Mouse (Mus musculus) forebrain, embryonic 13.5 days (tissue): ENCODE data around the gene Bmx. TPM values are rescaled to one million over a fixed set of nuclear protein-coding genes. Genes with fewer than 3 reads are reported as not detected.
A peak's percentile ranks its signal among the peaks of the same experiment; 100 is the strongest.

ENCODE experiments used
- ATAC-seq: fragments of 200-750 bp; cut with Nextera tagmentation; 2 replicates; pipeline ENCODE4 v1.8.0; 2017
- H3K27ac ChIP-seq: fragments of 300-500 bp; sonication (generic); 2 replicates; pipeline ENCODE4 v1.5.1; 2015; ENCODE audit warnings: inconsistent platforms, mild to moderate bottlenecking, moderate library complexity
- H3K27me3 ChIP-seq: fragments of 300-500 bp; sonication (generic); 2 replicates; pipeline ENCODE4 v1.6.1; 2015; ENCODE audit warnings: mild to moderate bottlenecking, inconsistent platforms
- H3K36me3 ChIP-seq: fragments of 300-500 bp; sonication (generic); 2 replicates; pipeline ENCODE4 v1.6.1; 2015; ENCODE audit warnings: mild to moderate bottlenecking, inconsistent platforms; ENCODE audit not compliant: poor library complexity, severe bottlenecking
- H3K4me1 ChIP-seq: fragments of 300-500 bp; sonication (generic); 2 replicates; pipeline ENCODE4 v1.6.1; 2015; ENCODE audit warnings: inconsistent platforms
- H3K4me2 ChIP-seq: fragments of 300-500 bp; sonication (generic); 2 replicates; pipeline ENCODE4 v1.6.1; 2015; ENCODE audit warnings: inconsistent platforms, mild to moderate bottlenecking, moderate library complexity
- H3K4me3 ChIP-seq: fragments of 300-500 bp; sonication (generic); 2 replicates; pipeline ENCODE4 v1.5.1; 2015; ENCODE audit warnings: mild to moderate bottlenecking, inconsistent platforms
- H3K9ac ChIP-seq: fragments of 300-500 bp; sonication (generic); 2 replicates; pipeline ENCODE4 v1.6.1; 2015; ENCODE audit warnings: mild to moderate bottlenecking, inconsistent platforms
- H3K9me3 ChIP-seq: fragments of 300-500 bp; sonication (generic); replicated peaks from 2 replicates; pipeline ENCODE4 v1.6.1; 2016; ENCODE audit warnings: inconsistent platforms
- WGBS: fragments of 180-500 bp; shearing (Covaris S2); methylation state at CpG from one replicate; pipeline ENCODE4 v1.1.7; 2015; 5-methylcytosine and 5-hydroxymethylcytosine counted together
- polyA plus RNA-seq: library from polyadenylated mRNA; unstranded; fragments of >200 nt; fragmentation: Nextera tagmentation; extraction: Ambion mirVana; gene quantifications from 2 replicates; pipeline ENCODE4 v1.2.1, GENCODE M21; 2015

Bmx gene
- polyA plus RNA-seq = 0.05 and 0.17 TPM in 2 replicates

DNA sequence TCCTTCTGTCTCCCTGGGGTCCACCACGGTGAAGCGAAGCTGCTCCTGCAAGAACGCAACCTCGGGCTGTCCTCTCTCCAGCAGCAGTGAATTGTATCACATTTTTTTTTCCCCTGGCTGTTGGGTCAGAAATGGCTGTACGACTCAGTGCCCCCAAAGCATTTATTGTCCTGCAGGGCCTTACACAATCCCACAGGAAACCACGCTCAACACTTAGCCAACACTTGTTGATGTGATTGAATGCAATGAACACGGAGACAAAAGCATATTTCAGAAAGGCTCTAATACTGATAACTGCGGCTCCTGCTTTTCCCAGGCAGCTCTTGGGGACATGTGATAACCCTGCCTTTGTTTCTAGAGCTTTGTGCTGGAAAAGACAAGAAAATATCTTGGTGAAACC, at the start of gene Bmx:
Gene Bmx (minus strand): TSS at position 137 of the 400 bp plus-strand sequence.
- Histone ChIP-seq H3K4me3 (no peak within 1 kb of the TSS), H3K9ac (no peak within 1 kb of the TSS), H3K27me3 (no peaks in the 10 kb centered on the region; the same call in 1 of the 2 replicates), H3K36me3 (no peaks in the 10 kb centered on the region), H3K4me1 (no peaks in the 10 kb centered on the region), H3K4me2 (no peak within 1 kb of the TSS), H3K9me3 (no peaks in the 10 kb centered on the region), H3K27ac (no peak within 1 kb of the TSS)
- ATAC-seq = no peak
- 75% methylated on average over 8 of the region's 8 CpGs for WGBS

DNA sequence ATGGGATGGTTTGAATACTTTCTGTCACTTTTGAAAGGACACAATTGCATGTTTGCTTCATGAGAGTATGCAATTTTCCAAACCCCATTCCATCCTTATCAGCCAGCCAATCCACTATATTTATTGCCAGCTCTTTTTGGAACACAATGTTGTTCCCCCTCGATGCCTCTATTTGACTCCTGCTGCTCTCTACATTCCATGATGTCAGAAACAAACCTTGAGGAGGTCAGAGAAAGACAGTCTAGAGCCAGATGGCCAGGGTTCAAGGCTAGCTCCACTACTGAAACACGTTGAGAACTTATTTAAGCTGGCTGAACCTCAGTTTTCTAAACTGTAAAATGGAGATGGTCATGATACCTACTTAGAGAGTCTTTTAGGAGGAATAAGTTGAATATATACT, 48.3 kb upstream of the Bmx start:
- H3K9me3 ChIP-seq = no peaks in the 10 kb centered on the region
- ATAC-seq = no peak
- no peak overlapping the region for H3K27ac ChIP-seq
- no peak overlapping the region for H3K4me2 ChIP-seq
- H3K27me3 ChIP-seq = no peaks in the 10 kb centered on the region
- no peaks in the 10 kb centered on the region for H3K4me1 ChIP-seq
- H3K4me3 ChIP-seq = no peak overlapping the region
- no peak overlapping the region for H3K9ac ChIP-seq
- no peaks in the 10 kb centered on the region for H3K36me3 ChIP-seq
- WGBS = 68% methylated on average over 2 of the region's 2 CpGs

GRCm38 (mm10) chrX:164291147-164291546, 33.2 kb upstream of the Bmx start:
- Histone ChIP-seq H3K9me3 (no peaks in the 10 kb centered on the region), H3K27ac (no peak overlapping the region), H3K27me3 (no peaks in the 10 kb centered on the region; the same call in 1 of the 2 replicates), H3K36me3 (no peaks in the 10 kb centered on the region), H3K4me2 (no peak overlapping the region), H3K4me1 (no peaks in the 10 kb centered on the region), H3K4me3 (no peak overlapping the region), H3K9ac (no peak overlapping the region)
- no peak for ATAC-seq
- 68% methylated on average over 5 of the region's 5 CpGs for WGBS

GRCm38 (mm10) chrX:164287077-164287476, 29.1 kb upstream of the Bmx start:
- Histone ChIP-seq H3K4me3 (no peak overlapping the region), H3K9me3 (no peaks in the 10 kb centered on the region), H3K9ac (no peak overlapping the region), H3K27ac (no peak overlapping the region), H3K4me2 (no peak overlapping the region), H3K27me3 (no peaks in the 10 kb centered on the region; the same call in 1 of the 2 replicates), H3K4me1 (no peaks in the 10 kb centered on the region), H3K36me3 (no peaks in the 10 kb centered on the region)
- ATAC-seq = no peak
- 64% methylated on average over 3 of the region's 3 CpGs for WGBS

- H3K27me3 ChIP-seq = no peaks in the 10 kb centered on the region; the same call in 1 of the 2 replicates
- no peaks in the 10 kb centered on the region for H3K4me1 ChIP-seq
- H3K27ac ChIP-seq = no peak overlapping the region
- H3K9ac ChIP-seq = no peak overlapping the region
- no peak overlapping the region for H3K4me3 ChIP-seq
- no peak overlapping the region for H3K4me2 ChIP-seq
- 86% methylated on average over 4 of the region's 4 CpGs for WGBS
- H3K36me3 ChIP-seq = no peaks in the 10 kb centered on the region
- no peaks in the 10 kb centered on the region for H3K9me3 ChIP-seq
- no peak for ATAC-seq
These were observed 25.8 kb upstream of the Bmx start for GRCm38 (mm10) chrX:164283808-164284207.

- Histone ChIP-seq H3K4me2 (no peak overlapping the region), H3K4me1 (no peaks in the 10 kb centered on the region), H3K9me3 (no peaks in the 10 kb centered on the region), H3K36me3 (no peaks in the 10 kb centered on the region), H3K9ac (no peak overlapping the region), H3K27ac (no peak overlapping the region), H3K4me3 (no peak overlapping the region), H3K27me3 (no peaks in the 10 kb centered on the region)
- no peak for ATAC-seq
- 81% methylated on average over 7 of the region's 7 CpGs for WGBS
These were observed 23.1 kb upstream of the Bmx start for GRCm38 (mm10) chrX:164280918-164281647.

DNA sequence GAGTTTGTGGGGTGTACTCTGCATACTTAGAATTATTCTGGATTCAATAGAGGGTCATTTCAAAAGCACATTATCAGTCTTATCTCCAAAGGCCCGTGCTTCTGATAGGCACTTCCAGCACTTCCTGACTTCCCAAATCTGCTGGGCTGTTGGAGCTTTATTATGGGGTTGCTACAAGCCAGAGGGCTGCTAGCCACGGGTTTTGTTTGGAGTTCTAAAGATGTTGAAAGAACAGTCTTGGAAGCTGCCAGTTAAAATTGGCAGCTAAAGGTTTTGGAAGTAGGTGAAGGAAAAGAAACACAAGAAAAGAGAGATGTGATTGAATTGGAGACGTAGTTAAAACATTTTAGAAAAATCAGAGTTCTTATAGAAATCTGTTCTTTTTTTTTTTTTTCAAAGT, 17.5 kb upstream of the Bmx start:
- ATAC-seq = no peak

GRCm38 (mm10) chrX:164270603-164271002, 12.6 kb upstream of the Bmx start:
- no peak overlapping the region for H3K4me2 ChIP-seq
- no peaks in the 10 kb centered on the region for H3K36me3 ChIP-seq
- WGBS = 92% methylated on average over 3 of the region's 3 CpGs
- no peak overlapping the region for H3K27ac ChIP-seq
- no peaks in the 10 kb centered on the region for H3K27me3 ChIP-seq
- no peak overlapping the region for H3K9ac ChIP-seq
- no peaks in the 10 kb centered on the region for H3K9me3 ChIP-seq
- no peak overlapping the region for H3K4me3 ChIP-seq
- no peak for ATAC-seq
- H3K4me1 ChIP-seq = no peaks in the 10 kb centered on the region

More for the DNA sequence above, 17.5 kb upstream of the Bmx start:
- Histone ChIP-seq H3K27me3 (no peaks in the 10 kb centered on the region), H3K36me3 (no peaks in the 10 kb centered on the region), H3K9me3 (no peaks in the 10 kb centered on the region), H3K4me3 (no peak overlapping the region), H3K9ac (no peak overlapping the region), H3K4me2 (no peak overlapping the region), H3K27ac (no peak overlapping the region), H3K4me1 (no peaks in the 10 kb centered on the region)
- 45% methylated on average over 3 of the region's 3 CpGs for WGBS

GRCm38 (mm10) chrX:164269285-164269761, 11.3 kb upstream of the Bmx start, which contains the start of gene Pir:
Gene Pir (plus strand): TSS chrX:164269371.
- H3K9me3 ChIP-seq = no peaks in the 10 kb centered on the region
- ATAC-seq = peak; percentile 87
- peak within 1 kb of the TSS; percentile 36 for H3K4me3 ChIP-seq
- no peak within 1 kb of the TSS for H3K27ac ChIP-seq
- peak within 1 kb of the TSS; percentile 57 for H3K9ac ChIP-seq
- H3K4me2 ChIP-seq = peak within 1 kb of the TSS; percentile 58
- H3K27me3 ChIP-seq = 0 out of 2 replicates have a peak, but pooled peaks cover 2% of the 10 kb centered on the region
- no peaks in the 10 kb centered on the region for H3K4me1 ChIP-seq
- no peaks in the 10 kb centered on the region for H3K36me3 ChIP-seq
- WGBS = 14% methylated on average over 20 of the region's 20 CpGs

GRCm38 (mm10) chrX:164264861-164265260, 6.9 kb upstream of the Bmx start:
- no peak; the same call in 1 of the 2 replicates for ATAC-seq
- Histone ChIP-seq H3K9me3 (no peaks in the 10 kb centered on the region), H3K4me2 (no peak overlapping the region), H3K4me3 (no peak overlapping the region), H3K27me3 (0 out of 2 replicates have a peak, but pooled peaks cover 2% of the 10 kb centered on the region), H3K4me1 (no peaks in the 10 kb centered on the region), H3K27ac (no peak overlapping the region), H3K9ac (no peak overlapping the region), H3K36me3 (no peaks in the 10 kb centered on the region)
- 31% methylated on average over 1 of the region's 1 CpGs for WGBS

GRCm38 (mm10) chrX:164262286-164262685, 4.3 kb upstream of the Bmx start:
- WGBS = 46% methylated on average over 2 of the region's 2 CpGs

DNA sequence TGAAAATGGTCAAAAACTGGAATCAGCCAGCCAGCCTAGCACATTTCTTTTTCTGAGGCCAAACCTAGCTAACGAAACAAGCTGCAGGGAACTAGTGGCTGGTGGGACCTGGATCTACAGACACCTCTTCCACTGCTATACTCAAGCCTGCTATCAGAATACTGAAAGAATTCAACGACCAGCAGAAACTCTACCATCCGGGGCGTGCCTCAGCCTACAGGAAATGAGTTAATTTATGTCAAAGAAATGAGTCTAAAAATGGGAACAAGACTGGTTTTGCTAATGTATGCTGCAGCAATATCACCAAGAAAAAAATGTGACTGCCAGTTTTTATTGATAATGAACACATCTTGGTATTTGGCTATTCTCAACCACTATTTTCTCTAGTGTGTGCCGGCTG, 669 bp upstream of the Bmx start:
- no peaks in the 10 kb centered on the region for H3K4me1 ChIP-seq
- no peaks in the 10 kb centered on the region; the same call in 1 of the 2 replicates for H3K27me3 ChIP-seq
- no peak overlapping the region for H3K4me3 ChIP-seq
- no peaks in the 10 kb centered on the region for H3K36me3 ChIP-seq
- no peak overlapping the region for H3K9ac ChIP-seq
- no peaks in the 10 kb centered on the region for H3K9me3 ChIP-seq
- no peak overlapping the region for H3K4me2 ChIP-seq
- ATAC-seq = no peak
- 90% methylated on average over 5 of the region's 5 CpGs for WGBS
- H3K27ac ChIP-seq = no peak overlapping the region

More at GRCm38 (mm10) chrX:164262286-164262685, 4.3 kb upstream of the Bmx start:
- Histone ChIP-seq H3K36me3 (no peaks in the 10 kb centered on the region), H3K4me3 (no peak overlapping the region), H3K4me1 (no peaks in the 10 kb centered on the region), H3K27me3 (peaks cover 2% of the 10 kb centered on the region; the same call in 1 of the 2 replicates), H3K4me2 (no peak overlapping the region), H3K9ac (no peak overlapping the region), H3K9me3 (no peaks in the 10 kb centered on the region), H3K27ac (no peak overlapping the region)
- ATAC-seq = no peak
